Mouse (Mus musculus) cerebellum, adult 2 months (tissue): ENCODE results near the gene Slc6a20a.

Experiments used
- CTCF ChIP-seq: fragments of 200-500 bp; IDR thresholded peaks from 2 replicates; pipeline ENCODE4 v1.5.1; 2011; ENCODE audit warnings: low read depth, mild to moderate bottlenecking, control low read depth, low read length, moderate library complexity, borderline replicate concordance; ENCODE audit not compliant: insufficient read depth
- POLR2A ChIP-seq: fragments of 200-500 bp; IDR thresholded peaks from 2 replicates; pipeline ENCODE4 v1.6.1; 2011; ENCODE audit warnings: low read length, control low read depth, borderline replicate concordance; ENCODE audit not compliant: insufficient read depth

DNA sequence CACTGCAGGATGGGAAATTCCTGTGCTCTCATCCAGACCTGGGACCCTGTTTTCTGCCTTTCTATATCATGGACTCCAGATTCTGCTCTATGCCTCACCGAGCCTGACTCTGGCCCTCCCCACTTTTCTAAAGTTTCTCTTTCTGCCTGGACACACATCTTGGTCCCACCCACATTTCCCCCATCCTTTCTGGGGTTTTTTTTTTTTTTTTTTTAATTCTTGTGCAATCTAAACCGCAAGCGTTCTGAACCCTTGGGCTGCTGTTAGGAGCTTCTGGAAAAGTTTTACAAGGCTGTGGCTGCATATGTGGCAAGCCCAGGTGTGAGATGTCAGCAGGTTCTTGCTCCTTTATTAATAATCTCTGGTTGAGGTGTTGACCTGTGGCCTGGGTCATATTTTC is 5.0 kb upstream of the Slc6a20a start:
- TF ChIP-seq CTCF (no peak), POLR2A (no peak)
